ENCODE assay signal across 9 mouse cellular contexts in the genomic region with DNA sequence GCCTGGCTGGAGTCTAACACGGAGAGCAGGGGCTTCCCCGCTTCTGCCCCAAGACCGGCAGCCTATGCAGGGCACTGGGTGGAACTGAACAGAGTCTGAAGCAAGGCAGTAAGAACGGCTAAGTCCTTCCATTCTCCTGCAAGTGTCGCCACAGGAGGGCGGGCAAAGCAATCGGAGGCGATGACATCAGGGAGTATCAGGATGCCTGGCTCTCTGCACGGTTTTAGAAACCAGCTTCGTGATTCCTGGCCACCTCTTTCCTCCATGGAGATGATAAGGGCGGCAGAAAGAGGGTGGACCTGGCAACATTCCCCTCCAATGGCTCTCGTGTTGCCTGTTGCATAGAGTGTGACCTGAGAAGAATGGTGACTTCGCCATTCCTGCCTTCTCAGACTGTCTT. TPM values are rescaled to one million over a fixed set of nuclear protein-coding genes. Genes with fewer than 3 reads are reported as not detected.
DNase-seq lines count a peak whose midpoint lies in the region; ATAC-seq and TF ChIP-seq lines count a peak whose summit lies in the region.
"Had no signal": no experiment of that assay in that cellular context is flagged by ENCODE, and none has a peak within 500 bp of the region (broad histone marks: within the 10 kb centered on the region; RNA-seq: fewer than 3 reads in every experiment).

No protein-coding gene starts in this region.

- H3K4me1 ChIP-seq in liver, adult 2 months (ENCODE audit: control insufficient read depth, insufficient read depth, low read length): no peaks in the 10 kb centered on the region; the same call in 1 of the 2 replicates
- H3K4me1 ChIP-seq in forebrain, embryonic 14.5 days (ENCODE audit: control insufficient read depth, insufficient read depth, low read length): peaks cover 3% of the 10 kb centered on the region; the same call in 1 of the 2 replicates
- peaks cover 11% of the 10 kb centered on the region; the same call in 1 of the 2 replicates for H3K4me1 ChIP-seq in limb, embryonic 14.5 days (ENCODE audit: control insufficient read depth, insufficient read depth, low read length)
- 0 out of 2 replicates have a peak, but pooled peaks cover 5% of the 10 kb centered on the region for H3K4me1 ChIP-seq in stomach, embryonic 14.5 days (ENCODE audit: control insufficient read depth, insufficient read depth, low read length)

- no peak for TF ChIP-seq CTCF in liver, adult 2 months (IDR thresholded peaks at IDR 0.05; ENCODE audit: low read depth, low read length)

- H3K36me3 ChIP-seq in liver, adult 2 months (ENCODE audit: control insufficient read depth, insufficient read depth, low read length): peaks cover 3% of the 10 kb centered on the region; the same call in 1 of the 2 replicates
- H3K36me3 ChIP-seq in forebrain, embryonic 14.5 days (ENCODE audit: control insufficient read depth, insufficient read depth, low read length): peaks cover 19% of the 10 kb centered on the region
- peaks cover 17% of the 10 kb centered on the region for H3K36me3 ChIP-seq in limb, embryonic 14.5 days (ENCODE audit: control insufficient read depth, insufficient read depth, low read length)
- H3K36me3 ChIP-seq in stomach, embryonic 14.5 days (ENCODE audit: control insufficient read depth, insufficient read depth, low read length): peaks cover 15% of the 10 kb centered on the region; the same call in 1 of the 2 replicates

- peak; percentile 76 for DNase-seq in liver, adult 2 months (ENCODE audit: extremely low read depth, low read depth, low spot score)
- DNase-seq in liver: no peak
- DNase-seq in forebrain, embryonic 14.5 days (ENCODE audit: low spot score): peak; percentile 47
- no peak for DNase-seq in limb, embryonic 14.5 days (ENCODE audit: low spot score)
- no peak for DNase-seq in adrenal gland, postnatal 36 days
- DNase-seq in urinary bladder, postnatal 25 days (ENCODE audit: low spot score): no peak
- no peak for DNase-seq in lung, postnatal 25 days (ENCODE audit: low spot score)
- DNase-seq: kidney, adult 18-20 months had no signal

- no peaks in the 10 kb centered on the region for H3K27me3 ChIP-seq in liver, adult 2 months (ENCODE audit: control insufficient read depth, insufficient read depth, low read length)
- H3K27me3 ChIP-seq in forebrain, embryonic 14.5 days (replicated peaks; ENCODE audit: control insufficient read depth, insufficient read depth, low read length): no peaks in the 10 kb centered on the region
- no peaks in the 10 kb centered on the region for H3K27me3 ChIP-seq in limb, embryonic 14.5 days (ENCODE audit: control insufficient read depth, insufficient read depth, low read length)
- 0 out of 2 replicates have a peak, but pooled peaks cover 3% of the 10 kb centered on the region for H3K27me3 ChIP-seq in stomach, embryonic 14.5 days (ENCODE audit: control insufficient read depth, insufficient read depth, low read length)

- no peaks in the 10 kb centered on the region for H3K9me3 ChIP-seq in forebrain, embryonic 14.5 days (replicated peaks; ENCODE audit: control insufficient read depth, low read length)
- H3K9me3 ChIP-seq in limb, embryonic 14.5 days (ENCODE audit: control insufficient read depth, low read length): no peaks in the 10 kb centered on the region
- H3K9me3 ChIP-seq in stomach, embryonic 14.5 days (ENCODE audit: control insufficient read depth, low read depth, low read length): no peaks in the 10 kb centered on the region

- no peaks in the 10 kb centered on the region for H3K79me2 ChIP-seq in liver, adult 2 months (ENCODE audit: control insufficient read depth, insufficient read depth, low read length)

- H3K27ac ChIP-seq in liver, adult 2 months (replicated peaks; ENCODE audit: insufficient read depth, low read depth, low read length): no peak overlapping the region
- no peak overlapping the region for H3K27ac ChIP-seq in forebrain, embryonic 14.5 days (ENCODE audit: low read depth, low read length)
- no peak overlapping the region for H3K27ac ChIP-seq in limb, embryonic 14.5 days (replicated peaks; ENCODE audit: low read depth, low read length)
- no peak overlapping the region for H3K27ac ChIP-seq in stomach, embryonic 14.5 days (ENCODE audit: low read length)

- H3K9ac ChIP-seq in liver, adult 2 months (ENCODE audit: low read depth, low read length): no peak overlapping the region
- peak overlapping the region; percentile 10; the same call in 1 of the 2 replicates for H3K9ac ChIP-seq in forebrain, embryonic 14.5 days (ENCODE audit: low read length)
- H3K9ac ChIP-seq in limb, embryonic 14.5 days (ENCODE audit: low read depth, low read length, severe bottlenecking): no peak overlapping the region
- no peak overlapping the region for H3K9ac ChIP-seq in stomach, embryonic 14.5 days (replicated peaks; ENCODE audit: low read depth, low read length)

- ATAC-seq in forebrain, embryonic 14.5 days: no peak
- ATAC-seq in limb, embryonic 14.5 days (ENCODE audit: low FRiP score, low read depth): no peak
- ATAC-seq in stomach, embryonic 14.5 days (ENCODE audit: insufficient number of reproducible peaks, insufficient read depth, low FRiP score, low read depth): no peak

- no peak for TF ChIP-seq POLR2A in liver, adult 2 months (IDR thresholded peaks at IDR 0.05; ENCODE audit: extremely low read depth, insufficient read depth, low read length)
- no peak for TF ChIP-seq POLR2A in limb, embryonic 14.5 days (IDR thresholded peaks at IDR 0.05; ENCODE audit: borderline replicate concordance, extremely low read depth, insufficient read depth, insufficient read length)

- no peak overlapping the region for H3K4me3 ChIP-seq in liver, adult 2 months (ENCODE audit: insufficient read depth, low read depth, low read length)
- no peak overlapping the region for H3K4me3 ChIP-seq in forebrain, embryonic 14.5 days (ENCODE audit: low read depth, low read length)
- H3K4me3 ChIP-seq in limb, embryonic 14.5 days (replicated peaks; ENCODE audit: low read length): peak overlapping the region; percentile 13; the same call in 1 of the 2 replicates
- no peak overlapping the region for H3K4me3 ChIP-seq in stomach, embryonic 14.5 days (ENCODE audit: low read depth, low read length)

- peak overlapping the region; percentile 37 for H3K4me2 ChIP-seq in forebrain, embryonic 14.5 days (ENCODE audit: low read length)
- peak overlapping the region; percentile 24 for H3K4me2 ChIP-seq in limb, embryonic 14.5 days (replicated peaks; ENCODE audit: low read depth, low read length, severe bottlenecking)
- H3K4me2 ChIP-seq in stomach, embryonic 14.5 days (replicated peaks; ENCODE audit: low read depth, low read length): peak overlapping the region; percentile 30

- 13% methylated on average over 13 of the region's 13 CpGs for WGBS in liver, adult 2 months
- WGBS in forebrain, embryonic 14.5 days: 6% methylated on average over 13 of the region's 13 CpGs
- 5% methylated on average over 13 of the region's 13 CpGs for WGBS in limb, embryonic 14.5 days
- 3% methylated on average over 13 of the region's 13 CpGs for WGBS in stomach, embryonic 14.5 days

RNA-seq across cellular contexts. Expression of gene Suds3, which starts 28.2 kb away (rescaled TPM):
- 59.9 and 61.4 TPM in 2 replicates for total RNA-seq in liver, adult 2 months (2014; rRNA removed)
- 77.1 and 82.8 TPM in 2 replicates for polyA plus RNA-seq in liver, adult 2 months (2012; rRNA removed)
- 49.5 and 55.5 TPM in 2 replicates for polyA plus RNA-seq in forebrain, embryonic 14.5 days (2014; fragmentation: Nextera tagmentation; extraction: Ambion mirVana)
- polyA plus RNA-seq in limb, embryonic 14.5 days (2012; rRNA removed): 74.7 and 91.8 TPM in 2 replicates
- 43.8 and 46.3 TPM in 2 replicates for polyA plus RNA-seq in limb, embryonic 14.5 days (2014; fragmentation: Nextera tagmentation; extraction: Ambion mirVana)
- polyA plus RNA-seq in stomach, embryonic 14.5 days (2014; fragmentation: Nextera tagmentation; extraction: Ambion mirVana): 41.0 and 47.6 TPM in 2 replicates
- total RNA-seq in adrenal gland, postnatal 36 days (2021): 100 to 1,000 TPM; 115 to 134 TPM

RNA-seq across cellular contexts. Expression of gene Taok3, which starts 32.2 kb away (rescaled TPM):
- 23.0 and 27.9 TPM in 2 replicates for total RNA-seq in liver, adult 2 months (2014; rRNA removed)
- 14.7 and 16.2 TPM in 2 replicates for polyA plus RNA-seq in liver, adult 2 months (2012; rRNA removed)
- polyA plus RNA-seq in forebrain, embryonic 14.5 days (2014; fragmentation: Nextera tagmentation; extraction: Ambion mirVana): 32.1 and 48.7 TPM in 2 replicates
- polyA plus RNA-seq in limb, embryonic 14.5 days (2012; rRNA removed): 7.1 and 7.4 TPM in 2 replicates
- polyA plus RNA-seq in limb, embryonic 14.5 days (2014; fragmentation: Nextera tagmentation; extraction: Ambion mirVana): 14.3 and 15.8 TPM in 2 replicates
- 22.0 and 24.8 TPM in 2 replicates for polyA plus RNA-seq in stomach, embryonic 14.5 days (2014; fragmentation: Nextera tagmentation; extraction: Ambion mirVana)
- total RNA-seq in adrenal gland, postnatal 36 days (2021): 10 to 100 TPM; 31.3 to 40.7 TPM

Comparison
In these comparisons a context has a peak if more than half of its experiments do, and no peak if none do; other contexts are left out.
1. DNase-seq: peak in liver, adult 2 months (single experiment) and forebrain, embryonic 14.5 days (single experiment); none in liver (single experiment), limb, embryonic 14.5 days (single experiment), adrenal gland, postnatal 36 days (0 of 2), urinary bladder, postnatal 25 days (single experiment) and lung, postnatal 25 days (single experiment).
2. Peak in every context shown above with its lines, with median percentiles within 50 percentile points of each other: H3K4me2 ChIP-seq.